Mouse (Mus musculus): Measurements from ENCODE around the gene Psen2.

- TF ChIP-seq EP300 (IDR thresholded peaks at IDR 0.05; ENCODE audit: low read depth) (no peak), CTCF (IDR thresholded peaks at IDR 0.05; ENCODE audit: low read depth) (no peak)
Observed at GRCm38 (mm10) chr1:180288872-180289468, 25.7 kb upstream of the Psen2 start.
